Mouse (Mus musculus) lung, postnatal 14 days (tissue): Measurements from ENCODE around the gene Sap30l.
"Not testable (repeated sequence)": the region's sequence is repeated elsewhere in the genome, so short reads cannot be mapped to it uniquely, and the experiment has no call there.

ENCODE experiments used
- DNase-seq: peaks from one replicate; pipeline ENCODE4 v3.0.0; 2021

Sap30l gene

GRCm38 (mm10) chr11:57800266-57800951 is 1.0 kb upstream of the Sap30l start:
- DNase-seq: no peak

GRCm38 (mm10) chr11:57801766-57802510 is 501 bp downstream of the Sap30l start:
- DNase-seq: peak; percentile 60

- no peak for DNase-seq
Measured at GRCm38 (mm10) chr11:57802511-57802870, 1.1 kb downstream of the Sap30l start.

- no peak for DNase-seq
Measured at GRCm38 (mm10) chr11:57805047-57805446, 3.6 kb downstream of the Sap30l start.

DNA sequence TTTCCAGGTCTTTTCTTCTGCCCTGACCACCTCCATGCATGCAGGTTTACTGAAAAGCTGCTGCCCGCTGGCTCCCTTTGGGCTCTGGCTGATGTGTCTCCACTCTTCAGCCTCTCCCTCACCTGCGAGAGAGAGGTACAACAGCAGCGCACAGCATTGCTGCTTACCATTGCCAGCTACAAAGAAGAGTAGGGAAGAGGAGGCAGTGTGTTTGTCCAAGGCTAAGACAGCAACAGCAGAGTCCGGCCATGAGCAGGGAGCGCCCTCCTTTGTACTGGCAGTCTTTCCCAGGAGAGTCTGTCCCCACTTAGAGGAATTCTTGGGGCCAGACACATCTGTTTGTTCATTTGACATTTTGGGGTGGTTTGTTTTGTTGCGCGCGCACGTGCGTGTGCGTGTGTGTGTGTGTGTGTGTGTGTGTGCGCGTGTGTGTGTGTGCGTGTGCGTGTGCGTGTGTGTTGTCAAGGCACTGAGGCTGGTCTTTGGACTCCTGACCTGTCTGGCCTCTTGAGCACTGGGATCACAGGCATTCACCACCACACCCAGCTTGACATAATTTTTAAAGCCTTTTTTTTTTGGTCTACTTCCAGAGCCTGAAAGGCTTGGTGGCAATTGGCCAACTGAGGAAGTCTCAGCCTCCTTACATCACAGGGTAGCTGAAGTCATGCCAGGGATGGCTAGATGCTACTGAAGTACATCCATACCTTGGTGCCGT is 7.7 kb downstream of the Sap30l start:
- no peak for DNase-seq

DNA sequence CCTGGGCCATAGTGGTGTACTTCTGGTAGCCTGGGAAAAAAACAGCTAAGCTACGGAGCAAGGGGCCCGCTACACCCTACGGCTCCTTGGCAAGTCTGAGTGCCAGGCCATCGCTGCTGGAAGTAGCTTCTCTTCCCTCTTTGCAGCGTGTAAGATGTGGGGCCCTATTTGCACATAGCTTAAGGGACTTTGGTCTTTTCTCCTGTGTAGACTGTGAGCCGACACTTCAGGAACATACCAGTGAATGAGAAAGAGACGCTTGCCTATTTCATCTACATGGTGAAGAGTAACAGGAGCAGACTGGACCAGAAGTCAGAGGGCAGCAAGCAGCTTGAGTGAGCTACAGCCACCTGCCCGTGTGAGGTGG is 8.3 kb downstream of the Sap30l start:
- no peak for DNase-seq

- DNase-seq: no peak
Measured at GRCm38 (mm10) chr11:57811006-57811405, 9.6 kb downstream of the Sap30l start.

DNA sequence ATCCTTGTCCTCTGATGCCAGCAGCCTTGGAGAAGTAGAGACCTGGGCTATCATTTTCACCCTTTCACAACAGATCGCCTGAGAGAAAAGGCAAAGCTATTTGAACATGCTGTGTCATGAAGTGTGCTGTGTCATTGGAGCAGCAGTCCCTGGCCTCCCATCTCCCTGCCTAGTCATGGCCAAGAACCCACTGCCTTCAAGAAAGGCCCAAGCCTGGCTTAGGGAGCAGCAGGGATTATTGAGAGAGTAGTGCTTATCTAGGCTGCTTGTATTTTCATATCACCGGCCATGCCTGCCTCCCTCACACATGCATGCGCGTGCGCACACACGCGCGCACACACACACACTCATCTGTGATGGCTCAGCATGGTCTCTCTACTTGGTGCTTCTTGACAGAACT is 10.8 kb downstream of the Sap30l start:
- DNase-seq: no peak

DNA sequence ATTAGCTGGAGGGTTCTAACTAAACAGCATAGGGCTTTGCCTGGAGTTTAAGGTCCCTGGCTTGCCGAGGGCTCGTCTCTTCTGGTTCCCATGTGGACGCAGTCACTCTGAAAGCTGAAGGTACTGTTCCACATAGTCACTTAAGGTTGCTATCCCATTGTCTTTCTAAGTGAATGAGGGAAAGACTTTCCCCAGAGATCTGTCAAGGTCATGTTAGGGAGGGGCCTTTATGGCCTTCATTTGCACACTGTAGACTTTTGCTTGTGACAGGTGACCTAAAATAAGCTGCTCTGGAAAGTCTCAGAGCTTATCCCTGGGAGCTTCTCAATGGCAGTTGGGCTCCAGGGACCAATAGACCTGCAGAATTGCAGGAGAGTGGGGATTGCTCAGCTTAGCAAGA is 12.2 kb downstream of the Sap30l start:
- no peak for DNase-seq

DNA sequence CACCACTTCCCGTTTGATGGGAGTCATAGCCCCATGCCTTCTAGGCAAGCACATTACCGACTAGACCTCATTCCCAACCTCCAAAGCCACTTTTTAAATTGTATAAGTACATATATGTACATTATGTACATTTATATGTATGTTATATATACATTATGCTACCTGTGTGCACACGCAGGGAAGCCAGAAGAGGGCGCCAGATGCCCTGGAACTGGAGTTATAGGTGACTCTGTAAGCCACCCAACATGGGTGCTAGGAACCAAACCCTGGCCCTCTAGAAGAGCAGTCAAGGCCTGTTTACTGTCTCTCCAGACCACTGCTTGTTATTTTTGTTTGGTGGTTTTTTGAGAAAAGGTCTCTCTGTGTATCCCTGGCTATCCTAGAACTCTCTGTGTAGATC is 16.8 kb downstream of the Sap30l start:
- no peak for DNase-seq

DNA sequence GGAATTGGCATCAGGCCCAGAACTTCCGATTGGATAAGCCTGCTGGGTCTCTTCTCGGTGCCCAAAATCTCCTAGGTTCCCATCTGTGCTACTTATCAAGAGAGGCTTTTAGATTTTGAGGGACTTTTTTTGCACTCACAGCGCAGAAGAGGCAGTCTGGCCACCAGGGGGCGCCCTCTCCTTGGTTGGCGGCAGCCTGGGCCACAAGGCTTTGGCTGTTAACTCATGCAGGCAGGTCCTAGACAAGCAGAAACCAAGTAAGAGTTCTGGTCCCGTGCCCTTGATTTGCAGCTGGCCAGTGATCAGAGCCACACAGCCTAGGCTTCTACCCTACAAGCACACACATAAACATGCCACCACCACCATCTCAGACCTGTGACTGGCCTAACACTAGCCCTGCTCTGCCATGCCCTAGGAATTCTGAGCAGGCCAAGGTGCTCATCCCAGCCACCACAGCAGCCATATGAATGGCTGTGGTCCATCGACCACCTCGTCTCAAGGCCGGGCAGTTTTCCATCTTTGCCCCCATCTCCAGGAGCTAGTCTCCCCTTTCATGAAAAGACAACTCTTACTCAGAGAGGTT is 18.7 kb downstream of the Sap30l start:
- peak; percentile 88 for DNase-seq

GRCm38 (mm10) chr11:57823159-57823558 is 21.7 kb downstream of the Sap30l start:
- not testable (repeated sequence) for DNase-seq

- no peak for DNase-seq
Measured at GRCm38 (mm10) chr11:57823714-57824113, 22.3 kb downstream of the Sap30l start.

DNA sequence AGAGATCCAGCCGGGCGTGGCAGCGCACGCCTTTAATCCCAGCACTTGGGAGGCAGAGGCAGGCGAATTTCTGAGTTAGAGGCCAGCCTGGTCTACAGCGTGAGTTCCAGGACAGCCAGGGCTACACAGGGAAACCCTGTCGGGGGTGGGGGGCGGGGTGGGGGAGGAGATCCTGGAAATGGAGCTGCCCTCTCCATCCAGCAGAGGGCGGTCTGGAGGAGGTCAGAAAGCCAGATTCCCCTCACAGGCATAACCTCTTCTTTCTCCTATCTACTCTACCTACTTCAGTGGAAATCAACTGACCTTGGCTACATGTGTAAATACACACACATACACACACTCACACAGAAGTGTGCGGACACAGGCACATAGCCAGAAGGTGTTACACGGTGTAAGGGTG is 23.8 kb downstream of the Sap30l start:
- not testable (repeated sequence) for DNase-seq

GRCm38 (mm10) chr11:57827048-57827914 is 25.8 kb downstream of the Sap30l start:
- DNase-seq: no peak

- no peak for DNase-seq
Measured at GRCm38 (mm10) chr11:57827915-57828545, 26.6 kb downstream of the Sap30l start.

- DNase-seq: no peak
Measured at GRCm38 (mm10) chr11:57828955-57829870, 27.8 kb downstream of the Sap30l start.

DNA sequence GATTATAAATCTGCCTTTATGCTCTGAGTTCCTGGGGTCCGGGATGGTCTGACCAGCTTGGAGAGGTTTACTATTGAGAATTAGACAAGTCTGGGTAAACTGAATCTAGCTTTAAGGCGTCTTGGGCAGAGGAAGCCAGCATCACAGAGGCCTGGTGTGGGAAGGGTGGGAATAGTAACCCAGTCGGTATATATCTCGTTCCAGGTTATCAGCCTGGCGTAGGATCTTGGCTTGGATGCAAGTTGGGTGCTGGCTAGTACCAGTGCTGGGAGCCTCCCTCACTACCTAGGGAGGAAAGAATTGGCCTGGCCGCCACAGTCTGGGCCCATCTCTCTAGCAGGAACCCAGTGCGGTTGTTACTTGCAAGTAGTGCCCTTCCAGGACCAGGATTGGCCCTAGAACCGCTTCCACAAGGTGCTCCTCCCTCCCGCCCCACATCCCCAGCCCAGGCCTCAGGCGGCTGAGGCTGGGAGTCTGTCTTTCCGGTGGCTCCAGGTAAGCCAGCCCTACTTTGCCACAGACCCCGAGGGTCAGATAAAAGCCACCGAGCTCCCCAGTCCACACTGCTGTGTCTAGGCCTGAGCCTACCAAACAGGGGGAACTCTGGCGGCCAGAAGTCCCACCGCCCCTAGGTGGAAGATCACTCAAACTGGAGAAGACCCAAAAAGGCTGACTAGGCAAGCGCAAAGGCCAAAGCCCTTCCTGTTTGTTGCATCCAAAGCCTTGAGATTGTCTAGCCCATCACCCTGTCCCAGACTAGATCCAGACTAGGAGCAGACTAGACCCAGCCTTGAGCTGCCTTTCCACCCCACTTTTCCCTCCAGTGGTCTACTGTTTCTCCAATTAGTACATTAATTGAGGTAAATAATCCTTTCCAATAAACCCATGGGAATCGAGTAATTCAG is 28.7 kb downstream of the Sap30l start:
- DNase-seq: no peak

DNA sequence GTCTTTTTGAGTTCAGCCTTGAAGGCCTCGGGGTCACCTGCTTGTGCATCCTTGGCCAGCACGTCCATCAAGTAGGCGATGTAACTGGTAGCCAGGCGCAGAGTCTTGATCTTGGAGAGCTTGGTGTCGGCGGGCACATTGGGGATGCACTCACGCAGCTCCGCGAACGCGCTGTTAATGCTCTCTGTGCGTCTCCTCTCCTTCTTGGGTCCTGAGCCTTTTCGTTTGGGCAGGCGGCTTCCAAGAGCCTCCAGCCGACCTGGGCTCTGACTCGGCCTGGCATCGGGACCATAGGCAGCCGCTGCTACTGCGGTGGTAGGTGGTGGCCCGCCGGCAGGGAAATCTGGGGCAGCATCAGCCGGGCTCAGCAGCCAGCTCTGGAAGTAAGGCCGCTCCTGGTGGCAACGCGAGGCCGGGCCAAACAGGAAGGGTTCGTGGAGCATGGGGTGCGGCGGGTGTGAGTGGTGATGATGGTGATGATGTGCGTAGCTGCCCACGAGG is 29.9 kb downstream of the Sap30l start:
- no peak for DNase-seq

GRCm38 (mm10) chr11:57831861-57832260 is 30.4 kb downstream of the Sap30l start:
- DNase-seq: no peak
